Mouse (Mus musculus) liver, embryonic 14.5 days (tissue): Measurements from ENCODE around the gene Nlgn2. TPM values are rescaled to one million over a fixed set of nuclear protein-coding genes. Genes with fewer than 3 reads are reported as not detected.

ENCODE experiments used
- ATAC-seq: fragments of 200-750 bp; cut with Nextera tagmentation; 2 replicates; pipeline ENCODE4 v1.8.0; 2017; ENCODE audit warnings: moderate number of reproducible peaks, mild to moderate bottlenecking, moderate library complexity; ENCODE audit not compliant: insufficient read depth
- DNase-seq, 3 experiments: peaks; one replicate each; pipeline ENCODE4 v3.0.0-alpha.2; 2012 to 2013; ENCODE audit warnings: low read depth in 3 of 3, low spot score in 3 of 3
- H3K27ac ChIP-seq: fragments of 300-500 bp; sonication (generic); 2 replicates; pipeline ENCODE4 v1.5.1; 2014; ENCODE audit warnings: moderate library complexity, mild to moderate bottlenecking, control low read depth, inconsistent platforms
- H3K27me3 ChIP-seq: fragments of 300-500 bp; sonication (generic); 2 replicates; pipeline ENCODE4 v1.6.1; 2014; ENCODE audit warnings: mild to moderate bottlenecking, low read length, moderate library complexity; ENCODE audit not compliant: control insufficient read depth, insufficient read depth
- H3K36me3 ChIP-seq: fragments of 300-500 bp; sonication (generic); replicated peaks from 2 replicates; pipeline ENCODE4 v1.6.1; 2014; ENCODE audit warnings: low read depth; ENCODE audit not compliant: control insufficient read depth, insufficient read depth
- H3K4me1 ChIP-seq, 2 experiments: fragments of 200-500 bp in 1 of 2; fragments of 300-500 bp in 1 of 2; sonication (generic) in 1 of 2; replicated peaks; 2 replicates each; pipeline ENCODE4 v1.6.1; 2012 to 2014; ENCODE audit warnings: antibody characterized with exemption in 1 of 2, inconsistent platforms in 1 of 2, low read length in 1 of 2; ENCODE audit not compliant: control insufficient read depth in 2 of 2, insufficient read depth in 2 of 2
- H3K4me2 ChIP-seq: fragments of 300-500 bp; sonication (generic); 2 replicates; pipeline ENCODE4 v1.6.1; 2014; ENCODE audit warnings: low read depth, mild to moderate bottlenecking, control low read depth, moderate library complexity
- H3K4me3 ChIP-seq, 2 experiments: fragments of 200-500 bp in 1 of 2; fragments of 300-500 bp in 1 of 2; sonication (generic) in 1 of 2; 2 replicates each; pipeline ENCODE4 v1.5.1; 2012 to 2014; ENCODE audit warnings: low read depth in 2 of 2, low read length in 2 of 2, mild to moderate bottlenecking in 2 of 2, control low read depth in 1 of 2, inconsistent platforms in 1 of 2, moderate library complexity in 1 of 2; ENCODE audit not compliant: insufficient read depth in 1 of 2
- H3K9ac ChIP-seq: fragments of 300-500 bp; sonication (generic); replicated peaks from 2 replicates; pipeline ENCODE4 v1.6.1; 2014; ENCODE audit warnings: mild to moderate bottlenecking, control low read depth, moderate library complexity
- H3K9me3 ChIP-seq: fragments of 300-500 bp; sonication (generic); 2 replicates; pipeline ENCODE4 v1.6.1; 2016; ENCODE audit warnings: low read length, mixed read lengths; ENCODE audit not compliant: control insufficient read depth
- CTCF ChIP-seq: IDR thresholded peaks from 2 replicates; pipeline ENCODE4 v1.5.1; 2016; ENCODE audit warnings: antibody characterized with exemption, low read depth, control low read depth
- EP300 ChIP-seq: IDR thresholded peaks from 2 replicates; pipeline ENCODE4 v1.6.1; 2016; ENCODE audit warnings: antibody characterized with exemption, low read depth
- WGBS: fragments of 180-500 bp; shearing (Covaris S2); extraction: QIAGEN DNeasy Blood & Tissue Kit; methylation state at CpG from one replicate; pipeline ENCODE4 v1.1.7; 2014; ENCODE audit not compliant: insufficient replicate concordance; 5-methylcytosine and 5-hydroxymethylcytosine counted together
- polyA plus RNA-seq, 2 experiments: library from polyadenylated mRNA; depleted of rRNA in 1 of 2; stranded (reverse) in 1 of 2; unstranded in 1 of 2; fragments of >200 nt; fragmentation: Nextera tagmentation in 1 of 2; extraction: Ambion mirVana in 1 of 2; gene quantifications; 2 replicates each; pipeline versions ENCODE4 v1.2.1 to v1.2.3; 2012 to 2014

Gene Nlgn2
- polyA plus RNA-seq, 2 experiments = 0.48 to 2.0 TPM

- Histone ChIP-seq H3K27me3 (no peaks in the 10 kb centered on the region), H3K27ac (peak overlapping the region; percentile 72), H3K36me3 (no peaks in the 10 kb centered on the region), H3K9ac (0 out of 2 replicates have a peak overlapping the region, but pooled peaks have one; percentile 7), H3K4me3 (peak overlapping the region in 1 of 2 experiments; percentile 64; a peak in 2 of 4 replicates), H3K9me3 (no peaks in the 10 kb centered on the region), H3K4me2 (peak overlapping the region; percentile 100), H3K4me1 (peaks cover 41 to 52% of the 10 kb centered on the region in 2 experiments)
- DNase-seq (no peak), ATAC-seq (no peak)
- 74% methylated on average over 15 of the region's 15 CpGs for WGBS
- TF ChIP-seq EP300 (no peak), CTCF (no peak)
Measured at GRCm38 (mm10) chr11:69879711-69880110, 42.1 kb upstream of the Nlgn2 start.

GRCm38 (mm10) chr11:69878952-69879351, 41.4 kb upstream of the Nlgn2 start:
- 14% methylated on average over 6 of the region's 6 CpGs for WGBS
- peak; percentile 72 for ATAC-seq
- TF ChIP-seq EP300 (peak; percentile 52; the same call in 1 of the 2 replicates), CTCF (no peak)
- H3K4me1 ChIP-seq = peaks cover 43 to 55% of the 10 kb centered on the region in 2 experiments
- no peak overlapping the region; a peak in 1 of 4 replicates for H3K4me3 ChIP-seq
- no peaks in the 10 kb centered on the region for H3K27me3 ChIP-seq
- no peaks in the 10 kb centered on the region for H3K9me3 ChIP-seq
- no peaks in the 10 kb centered on the region for H3K36me3 ChIP-seq
- H3K4me2 ChIP-seq = peak overlapping the region; percentile 100
- DNase-seq = no peak
- peak overlapping the region; percentile 72 for H3K27ac ChIP-seq
- peak overlapping the region; percentile 31 for H3K9ac ChIP-seq

GRCm38 (mm10) chr11:69878399-69878798, 40.8 kb upstream of the Nlgn2 start:
- 75% methylated on average over 3 of the region's 3 CpGs for WGBS
- Histone ChIP-seq H3K9me3 (no peaks in the 10 kb centered on the region), H3K9ac (no peak overlapping the region), H3K4me2 (peak overlapping the region; percentile 100; the same call in 1 of the 2 replicates), H3K4me1 (peaks cover 43 to 55% of the 10 kb centered on the region in 2 experiments), H3K36me3 (no peaks in the 10 kb centered on the region), H3K4me3 (no peak overlapping the region), H3K27me3 (no peaks in the 10 kb centered on the region), H3K27ac (peak overlapping the region; percentile 55)
- ATAC-seq (no peak), DNase-seq (no peak)
- no peak for TF ChIP-seq CTCF
- TF ChIP-seq EP300 = no peak

- ATAC-seq = no peak
- H3K36me3 ChIP-seq = no peaks in the 10 kb centered on the region
- peaks cover 43 to 55% of the 10 kb centered on the region in 2 experiments for H3K4me1 ChIP-seq
Measured at GRCm38 (mm10) chr11:69877878-69878277, 40.3 kb upstream of the Nlgn2 start, which contains the start of gene Tmem95. Gene Tmem95, minus strand, starts transcription at chr11:69878018.

GRCm38 (mm10) chr11:69876867-69877266, 39.3 kb upstream of the Nlgn2 start:
- no peaks in the 10 kb centered on the region for H3K27me3 ChIP-seq
- TF ChIP-seq EP300 (no peak), CTCF (peak; percentile 98)
- H3K36me3 ChIP-seq = no peaks in the 10 kb centered on the region
- 3% methylated on average over 12 of the region's 12 CpGs for WGBS
- H3K4me3 ChIP-seq = no peak overlapping the region
- no peak overlapping the region for H3K27ac ChIP-seq
- no peaks in the 10 kb centered on the region for H3K9me3 ChIP-seq
- H3K4me2 ChIP-seq = peak overlapping the region; percentile 51
- DNase-seq = peak in 2 of 3 experiments; percentile 74 to 79
- peaks cover 43 to 55% of the 10 kb centered on the region in 2 experiments for H3K4me1 ChIP-seq
- 0 out of 2 replicates have a peak overlapping the region, but pooled peaks have one; percentile 5 for H3K9ac ChIP-seq
- ATAC-seq = peak; percentile 30; the same call in 1 of the 2 replicates

More at GRCm38 (mm10) chr11:69877878-69878277, 40.3 kb upstream of the Nlgn2 start, which contains the start of gene Tmem95:
- Histone ChIP-seq H3K9me3 (no peaks in the 10 kb centered on the region), H3K4me2 (peak within 1 kb of the TSS; percentile 100), H3K27ac (peak within 1 kb of the TSS; percentile 72), H3K27me3 (no peaks in the 10 kb centered on the region), H3K4me3 (no peak within 1 kb of the TSS), H3K9ac (peak within 1 kb of the TSS; percentile 31)
- 72% methylated on average over 11 of the region's 11 CpGs for WGBS
- TF ChIP-seq EP300 (no peak), CTCF (no peak)
- no peak for DNase-seq
